Mouse (Mus musculus): Measurements from ENCODE around the gene Slc8a2. TPM values are rescaled to one million over a fixed set of nuclear protein-coding genes. Genes with fewer than 3 reads are reported as not detected.

Slc8a2 gene
- total and polyA plus RNA-seq, 2 experiments = 0.06 TPM; not detected in 1

DNA sequence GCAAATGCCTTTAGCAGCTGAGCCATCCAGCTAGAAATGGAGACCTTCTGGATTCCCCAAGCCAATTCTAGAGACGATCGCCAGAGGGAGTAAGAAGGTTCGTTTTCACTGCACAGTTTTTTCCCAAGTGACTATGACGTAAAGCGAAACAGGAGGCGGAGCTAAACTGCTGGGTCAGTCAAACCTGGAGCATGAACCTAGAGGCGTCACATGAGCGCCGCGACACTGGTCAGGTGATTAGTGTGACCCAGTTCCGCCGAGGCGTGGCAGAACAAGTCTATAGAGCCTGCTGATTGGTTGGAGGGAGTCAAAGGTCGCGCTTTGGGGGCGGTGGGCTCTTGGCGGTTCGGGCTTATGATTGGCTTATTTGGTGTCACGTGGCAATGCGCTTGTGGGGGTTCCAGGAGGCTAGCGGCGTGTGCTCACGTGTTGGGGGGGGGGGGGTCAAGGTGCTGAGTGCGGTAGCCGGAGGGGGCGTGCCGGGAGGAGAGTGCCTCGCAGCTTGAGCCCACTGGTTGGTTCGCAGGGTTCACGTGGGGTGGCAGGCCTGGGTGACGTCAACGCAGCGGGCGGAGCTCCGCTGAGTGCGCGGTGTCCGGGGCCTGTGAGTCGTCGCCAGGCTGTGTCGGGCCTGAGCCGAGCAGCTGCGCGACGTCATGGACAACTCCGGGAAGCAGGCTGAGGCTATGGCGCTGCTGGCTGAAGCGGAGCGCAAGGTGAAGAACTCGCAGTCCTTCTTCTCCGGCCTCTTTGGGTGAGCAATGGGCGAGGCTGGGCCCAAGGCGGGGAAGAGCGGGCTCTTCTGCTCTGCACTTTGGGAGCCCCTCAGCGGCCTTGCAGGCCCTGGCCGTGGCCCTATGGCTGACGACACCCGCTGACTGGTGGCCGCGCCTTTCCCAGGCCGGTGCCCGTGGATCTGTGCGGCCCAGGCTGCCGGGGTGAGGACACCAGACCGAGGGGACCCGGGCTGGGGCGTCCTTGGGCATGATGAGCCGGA is 31.3 kb upstream of the Slc8a2 start, which contains the start of gene Napa:
Napa (plus strand) TSS at position 438 of the 997 bp plus-strand sequence.
- H3K27ac ChIP-seq (replicated peaks; ENCODE audit: insufficient read depth, low read depth, low read length) = peak within 1 kb of the TSS; percentile 86
- H3K79me2 ChIP-seq (ENCODE audit: control insufficient read depth, insufficient read depth, low read length) = peaks cover 36% of the 10 kb centered on the region; the same call in 1 of the 2 replicates
- H3K4me1 ChIP-seq (ENCODE audit: control insufficient read depth, insufficient read depth, low read length) = peaks cover 6% of the 10 kb centered on the region
- H3K4me3 ChIP-seq (ENCODE audit: insufficient read depth, low read depth, low read length) = peak within 1 kb of the TSS; percentile 82
- no peak for TF ChIP-seq CTCF (IDR thresholded peaks at IDR 0.05; ENCODE audit: low read depth, low read length)
- TF ChIP-seq POLR2A (IDR thresholded peaks at IDR 0.05; ENCODE audit: extremely low read depth, insufficient read depth, low read length) = peak; percentile 97
- DNase-seq (ENCODE audit: extremely low read depth, low read depth, low spot score) = peak; percentile 99
- H3K36me3 ChIP-seq (ENCODE audit: control insufficient read depth, insufficient read depth, low read length) = no peaks in the 10 kb centered on the region
- WGBS = under 1% methylated on average over 66 of the region's 68 CpGs
- no peaks in the 10 kb centered on the region for H3K27me3 ChIP-seq (ENCODE audit: control insufficient read depth, insufficient read depth, low read length)
- H3K9ac ChIP-seq (ENCODE audit: low read depth, low read length) = peak within 1 kb of the TSS; percentile 98

DNA sequence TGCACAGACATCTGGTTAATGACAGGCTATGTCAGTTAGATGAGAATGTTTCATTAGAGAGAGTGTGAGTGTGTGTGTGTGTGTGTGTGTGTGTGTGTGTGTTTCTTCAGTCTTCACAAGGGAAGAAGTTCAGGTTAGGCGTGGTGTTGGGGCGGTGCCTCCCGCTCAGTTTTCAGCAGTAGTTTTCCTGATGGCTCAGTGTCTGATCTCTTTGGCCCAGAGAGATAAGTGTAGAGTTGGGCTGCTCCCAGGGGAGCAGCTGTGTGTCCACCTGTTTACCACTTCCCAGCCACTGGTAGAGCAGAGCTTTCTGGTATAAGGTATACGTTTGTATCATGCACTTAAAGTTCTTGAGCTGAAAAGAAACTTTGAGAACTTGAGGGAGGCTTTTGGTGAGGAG is 29.7 kb upstream of the Slc8a2 start:
- H3K4me1 ChIP-seq (ENCODE audit: control insufficient read depth, insufficient read depth, low read length) = peaks cover 6% of the 10 kb centered on the region
- no peak for TF ChIP-seq POLR2A (IDR thresholded peaks at IDR 0.05; ENCODE audit: extremely low read depth, insufficient read depth, low read length)
- no peak for TF ChIP-seq CTCF (IDR thresholded peaks at IDR 0.05; ENCODE audit: low read depth, low read length)
- no peak overlapping the region for H3K4me3 ChIP-seq (ENCODE audit: insufficient read depth, low read depth, low read length)
- H3K79me2 ChIP-seq (ENCODE audit: control insufficient read depth, insufficient read depth, low read length) = peaks cover 46% of the 10 kb centered on the region; the same call in 1 of the 2 replicates
- H3K36me3 ChIP-seq (ENCODE audit: control insufficient read depth, insufficient read depth, low read length) = no peaks in the 10 kb centered on the region
- H3K27me3 ChIP-seq (ENCODE audit: control insufficient read depth, insufficient read depth, low read length) = no peaks in the 10 kb centered on the region
- no peak for DNase-seq (ENCODE audit: extremely low read depth, low read depth, low spot score)
- no peak overlapping the region for H3K9ac ChIP-seq (ENCODE audit: low read depth, low read length)
- H3K27ac ChIP-seq (replicated peaks; ENCODE audit: insufficient read depth, low read depth, low read length) = no peak overlapping the region
- 67% methylated on average over 4 of the region's 4 CpGs for WGBS

GRCm38 (mm10) chr7:16101081-16101480 is 28.5 kb upstream of the Slc8a2 start:
- Histone ChIP-seq H3K27ac (replicated peaks; ENCODE audit: insufficient read depth, low read depth, low read length) (no peak overlapping the region), H3K36me3 (ENCODE audit: control insufficient read depth, insufficient read depth, low read length) (no peaks in the 10 kb centered on the region), H3K79me2 (ENCODE audit: control insufficient read depth, insufficient read depth, low read length) (peaks cover 46% of the 10 kb centered on the region; the same call in 1 of the 2 replicates), H3K4me1 (ENCODE audit: control insufficient read depth, insufficient read depth, low read length) (peaks cover 6% of the 10 kb centered on the region), H3K4me3 (ENCODE audit: insufficient read depth, low read depth, low read length) (no peak overlapping the region), H3K27me3 (ENCODE audit: control insufficient read depth, insufficient read depth, low read length) (no peaks in the 10 kb centered on the region), H3K9ac (ENCODE audit: low read depth, low read length) (no peak overlapping the region)
- DNase-seq (ENCODE audit: extremely low read depth, low read depth, low spot score) = no peak
- TF ChIP-seq POLR2A (IDR thresholded peaks at IDR 0.05; ENCODE audit: extremely low read depth, insufficient read depth, low read length) = no peak
- TF ChIP-seq CTCF (IDR thresholded peaks at IDR 0.05; ENCODE audit: low read depth, low read length) = no peak
- WGBS = 80% methylated on average over 7 of the region's 7 CpGs

DNA sequence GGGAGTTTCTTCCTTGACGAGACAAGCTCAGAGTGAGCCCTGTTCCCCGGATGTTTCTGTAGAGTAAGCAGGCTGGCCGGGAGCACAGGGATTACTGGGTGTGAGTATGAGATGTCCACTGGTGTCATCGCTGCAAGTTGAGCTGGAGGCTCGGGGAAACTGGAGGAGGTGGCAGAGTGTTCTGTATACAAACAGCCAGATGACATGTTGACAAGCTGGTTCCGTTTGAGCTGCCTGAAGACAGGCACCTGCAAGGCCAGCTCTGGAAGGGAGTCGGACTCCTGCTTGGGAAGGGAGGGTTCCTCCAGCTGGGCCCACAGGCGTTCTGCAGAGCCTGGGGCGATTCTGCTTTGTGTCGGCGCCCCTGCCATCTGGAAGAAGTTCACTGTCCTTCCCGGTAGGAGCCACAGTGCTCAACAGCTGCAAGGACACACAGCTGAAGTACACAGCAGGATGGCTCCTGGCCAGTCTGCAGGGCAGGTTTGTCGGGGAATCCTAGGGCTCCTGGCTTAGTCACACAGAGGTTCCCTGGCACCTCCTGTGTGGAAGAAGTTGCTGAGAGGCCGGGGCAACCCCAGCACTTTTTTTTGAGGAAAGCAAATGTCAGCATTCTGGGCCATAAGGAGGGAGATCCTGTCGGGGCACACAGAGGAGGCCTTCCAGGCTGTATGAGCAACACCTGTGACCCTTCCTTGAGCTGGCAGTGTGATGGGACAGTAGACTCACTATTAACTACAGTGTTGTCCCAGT is 27.7 kb upstream of the Slc8a2 start:
- H3K4me3 ChIP-seq (ENCODE audit: insufficient read depth, low read depth, low read length) = no peak overlapping the region
- peaks cover 6% of the 10 kb centered on the region for H3K4me1 ChIP-seq (ENCODE audit: control insufficient read depth, insufficient read depth, low read length)
- TF ChIP-seq CTCF (IDR thresholded peaks at IDR 0.05; ENCODE audit: low read depth, low read length) (no peak), POLR2A (IDR thresholded peaks at IDR 0.05; ENCODE audit: extremely low read depth, insufficient read depth, low read length) (no peak)
- H3K27ac ChIP-seq (replicated peaks; ENCODE audit: insufficient read depth, low read depth, low read length) = no peak overlapping the region
- no peak for DNase-seq (ENCODE audit: extremely low read depth, low read depth, low spot score)
- H3K9ac ChIP-seq (ENCODE audit: low read depth, low read length) = no peak overlapping the region
- WGBS = 74% methylated on average over 15 of the region's 15 CpGs
- no peaks in the 10 kb centered on the region for H3K36me3 ChIP-seq (ENCODE audit: control insufficient read depth, insufficient read depth, low read length)
- H3K27me3 ChIP-seq (ENCODE audit: control insufficient read depth, insufficient read depth, low read length) = no peaks in the 10 kb centered on the region
- H3K79me2 ChIP-seq (ENCODE audit: control insufficient read depth, insufficient read depth, low read length) = peaks cover 46% of the 10 kb centered on the region; the same call in 1 of the 2 replicates

GRCm38 (mm10) chr7:16102686-16103226 is 26.9 kb upstream of the Slc8a2 start:
- H3K9ac ChIP-seq (ENCODE audit: low read depth, low read length) = no peak overlapping the region
- peaks cover 6% of the 10 kb centered on the region for H3K4me1 ChIP-seq (ENCODE audit: control insufficient read depth, insufficient read depth, low read length)
- no peak for TF ChIP-seq CTCF (IDR thresholded peaks at IDR 0.05; ENCODE audit: low read depth, low read length)
- no peak for TF ChIP-seq POLR2A (IDR thresholded peaks at IDR 0.05; ENCODE audit: extremely low read depth, insufficient read depth, low read length)
- 87% methylated on average over 5 of the region's 5 CpGs for WGBS
- H3K27ac ChIP-seq (replicated peaks; ENCODE audit: insufficient read depth, low read depth, low read length) = no peak overlapping the region
- H3K79me2 ChIP-seq (ENCODE audit: control insufficient read depth, insufficient read depth, low read length) = peaks cover 46% of the 10 kb centered on the region; the same call in 1 of the 2 replicates
- peaks cover 3% of the 10 kb centered on the region for H3K36me3 ChIP-seq (ENCODE audit: control insufficient read depth, insufficient read depth, low read length)
- DNase-seq (ENCODE audit: extremely low read depth, low read depth, low spot score) = no peak
- no peak overlapping the region for H3K4me3 ChIP-seq (ENCODE audit: insufficient read depth, low read depth, low read length)
- no peaks in the 10 kb centered on the region for H3K27me3 ChIP-seq (ENCODE audit: control insufficient read depth, insufficient read depth, low read length)
